Mouse (Mus musculus) forebrain, postnatal 0 days (tissue): ENCODE data around the gene Hscb. TPM values are rescaled to one million over a fixed set of nuclear protein-coding genes. Genes with fewer than 3 reads are reported as not detected.
"Not testable (repeated sequence)": the region's sequence is repeated elsewhere in the genome, so short reads cannot be mapped to it uniquely, and the experiment has no call there.

ENCODE experiments used
- ATAC-seq: fragments of 200-750 bp; cut with Nextera tagmentation; 2 replicates; pipeline ENCODE4 v1.8.0; 2017; ENCODE audit warnings: mild to moderate bottlenecking, moderate library complexity
- DNase-seq: peaks from one replicate; pipeline ENCODE4 v3.0.0-alpha.2; 2015
- H3K27ac ChIP-seq: fragments of 300-500 bp; sonication (generic); 2 replicates; pipeline ENCODE4 v1.5.1; 2014; ENCODE audit warnings: low read depth, mild to moderate bottlenecking, antibody characterized with exemption, low read length, moderate library complexity, mixed read lengths
- H3K27me3 ChIP-seq: fragments of 300-500 bp; sonication (generic); 2 replicates; pipeline ENCODE4 v1.6.1; 2014; ENCODE audit warnings: mild to moderate bottlenecking, low read length, mixed read lengths; ENCODE audit not compliant: insufficient read depth
- H3K36me3 ChIP-seq: fragments of 300-500 bp; sonication (generic); 2 replicates; pipeline ENCODE4 v1.6.1; 2014; ENCODE audit warnings: mild to moderate bottlenecking, moderate library complexity; ENCODE audit not compliant: insufficient read depth
- H3K4me1 ChIP-seq: fragments of 300-500 bp; sonication (generic); 2 replicates; pipeline ENCODE4 v1.6.1; 2014; ENCODE audit warnings: antibody characterized with exemption; ENCODE audit not compliant: insufficient read depth
- H3K4me2 ChIP-seq: fragments of 300-500 bp; sonication (generic); 2 replicates; pipeline ENCODE4 v1.6.1; 2014; ENCODE audit warnings: low read depth, mild to moderate bottlenecking, moderate library complexity
- H3K4me3 ChIP-seq: fragments of 300-500 bp; sonication (generic); 2 replicates; pipeline ENCODE4 v1.5.1; 2014; ENCODE audit warnings: low read depth, low read length, mixed read lengths
- H3K9ac ChIP-seq: fragments of 300-500 bp; sonication (generic); 2 replicates; pipeline ENCODE4 v1.6.1; 2014; ENCODE audit warnings: mild to moderate bottlenecking
- H3K9me3 ChIP-seq: fragments of 300-500 bp; sonication (generic); 2 replicates; pipeline ENCODE4 v1.6.1; 2016; ENCODE audit warnings: low read length
- CTCF ChIP-seq: sonication (generic); IDR thresholded peaks from 2 replicates; pipeline ENCODE4 v1.5.1; 2016; ENCODE audit warnings: antibody characterized with exemption, control low read depth, low read depth
- WGBS: fragments of 180-500 bp; shearing (Covaris S2); extraction: QIAGEN DNeasy Blood & Tissue Kit; methylation state at CpG from one replicate; pipeline ENCODE4 v1.1.7; 2014; 5-methylcytosine and 5-hydroxymethylcytosine counted together
- polyA plus RNA-seq: library from polyadenylated mRNA; unstranded; fragments of >200 nt; fragmentation: Nextera tagmentation; extraction: Ambion mirVana; gene quantifications from 2 replicates; pipeline ENCODE4 v1.2.1, GENCODE M21; 2015
- total RNA-seq: library from RNA; depleted of rRNA; stranded (reverse); fragments of >200 nt; gene quantifications from 2 replicates; pipeline ENCODE4 v1.2.3, GENCODE M21; 2014

Gene Hscb
- total and polyA plus RNA-seq, 2 experiments from 2014 or later: 10.8 to 11.9 TPM

GRCm38 (mm10) chr5:110857091-110857490, 17.5 kb upstream of the Hscb start:
- no peaks in the 10 kb centered on the region for H3K27me3 ChIP-seq
- H3K27ac ChIP-seq: no peak overlapping the region
- no peak overlapping the region for H3K4me3 ChIP-seq
- no peaks in the 10 kb centered on the region for H3K9me3 ChIP-seq
- ATAC-seq: no peak
- DNase-seq: no peak
- 89% methylated on average over 5 of the region's 5 CpGs for WGBS
- H3K36me3 ChIP-seq: no peaks in the 10 kb centered on the region
- no peak overlapping the region for H3K4me2 ChIP-seq
- H3K4me1 ChIP-seq: no peaks in the 10 kb centered on the region
- TF ChIP-seq CTCF: no peak
- no peak overlapping the region for H3K9ac ChIP-seq

DNA sequence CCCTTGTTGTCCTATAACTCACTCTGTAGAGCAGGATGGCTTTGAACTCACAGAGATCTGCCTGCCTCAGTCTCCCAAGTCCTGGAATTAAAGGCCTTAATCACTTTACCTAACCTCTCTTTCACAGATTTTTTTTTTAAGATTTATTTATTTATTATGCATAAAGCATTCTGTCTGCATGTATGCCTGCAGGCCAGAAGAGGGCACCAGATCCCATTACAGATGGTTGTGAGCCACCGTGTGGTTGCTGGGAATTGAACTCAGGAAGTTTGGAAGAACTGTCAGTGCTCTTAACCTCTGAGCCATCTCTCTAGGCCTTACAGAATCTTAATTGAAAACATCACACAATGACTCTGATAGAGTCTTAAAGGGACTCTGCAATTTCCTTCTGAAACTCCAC, 13.4 kb upstream of the Hscb start:
- Histone ChIP-seq H3K4me1 (no peaks in the 10 kb centered on the region), H3K27me3 (no peaks in the 10 kb centered on the region), H3K27ac (no peak overlapping the region), H3K9ac (no peak overlapping the region), H3K36me3 (no peaks in the 10 kb centered on the region), H3K4me2 (no peak overlapping the region), H3K4me3 (no peak overlapping the region), H3K9me3 (no peaks in the 10 kb centered on the region)
- 0 out of 2 replicates have a peak, but pooled peaks have one; percentile 10 for TF ChIP-seq CTCF
- no peak for DNase-seq
- ATAC-seq: no peak
- 94% methylated on average over 1 of the region's 1 CpGs for WGBS

DNA sequence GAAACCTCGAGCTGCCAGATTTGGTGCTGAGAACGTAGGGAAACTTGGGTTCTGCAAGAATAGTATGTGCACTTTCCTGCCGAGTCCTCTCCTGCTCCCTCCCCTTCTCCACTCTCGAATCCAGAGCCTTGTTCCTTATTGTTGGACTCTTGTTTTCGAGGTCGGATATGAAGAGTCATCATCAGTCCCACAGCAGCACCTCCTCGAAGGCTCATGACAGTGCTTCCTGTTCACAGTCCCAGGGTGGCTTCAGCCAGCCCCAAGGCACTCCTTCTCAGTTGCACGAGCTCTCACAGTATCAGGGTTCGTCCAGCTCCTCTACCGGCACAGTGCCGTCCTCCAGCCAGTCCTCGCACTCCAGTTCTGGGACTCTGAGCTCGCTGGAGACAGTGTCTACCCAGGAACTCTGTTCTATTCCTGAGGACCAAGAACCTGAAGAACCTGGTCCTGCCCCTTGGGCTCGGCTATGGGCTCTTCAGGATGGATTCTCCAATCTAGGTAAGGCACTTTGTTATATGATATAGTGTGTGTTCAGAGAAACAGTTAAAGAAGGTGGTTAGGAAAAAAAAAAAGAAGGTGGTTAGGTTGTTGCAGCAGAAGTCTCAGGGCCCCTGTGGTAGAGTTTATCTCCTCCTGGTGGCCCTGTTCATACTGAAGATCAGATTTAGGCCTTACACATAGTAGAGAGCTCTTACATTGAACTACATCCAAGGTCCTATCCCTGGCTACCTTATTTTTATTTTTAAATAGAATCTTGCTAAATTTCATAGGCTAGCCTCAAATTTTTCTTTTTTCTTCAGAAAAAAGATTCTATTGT, 1.7 kb upstream of the Hscb start:
- H3K4me2 ChIP-seq: no peak overlapping the region
- no peak overlapping the region for H3K27ac ChIP-seq
- 91% methylated on average over 14 of the region's 14 CpGs for WGBS
- no peak for DNase-seq
- peaks cover 11% of the 10 kb centered on the region; the same call in 1 of the 2 replicates for H3K4me1 ChIP-seq
- no peaks in the 10 kb centered on the region for H3K27me3 ChIP-seq
- H3K9me3 ChIP-seq: no peaks in the 10 kb centered on the region
- TF ChIP-seq CTCF: no peak
- H3K4me3 ChIP-seq: no peak overlapping the region
- no peaks in the 10 kb centered on the region for H3K36me3 ChIP-seq
- H3K9ac ChIP-seq: no peak overlapping the region
- no peak for ATAC-seq

GRCm38 (mm10) chr5:110840465-110840864, 888 bp upstream of the Hscb start:
- Histone ChIP-seq H3K9me3 (no peaks in the 10 kb centered on the region), H3K27ac (no peak overlapping the region), H3K4me3 (peak overlapping the region; percentile 60), H3K27me3 (no peaks in the 10 kb centered on the region), H3K9ac (no peak overlapping the region), H3K36me3 (no peaks in the 10 kb centered on the region), H3K4me2 (peak overlapping the region; percentile 81), H3K4me1 (peaks cover 11% of the 10 kb centered on the region; the same call in 1 of the 2 replicates)
- TF ChIP-seq CTCF: peak; percentile 55
- DNase-seq (peak; percentile 17), ATAC-seq (no peak)
- WGBS: 10% methylated on average over 4 of the region's 4 CpGs

GRCm38 (mm10) chr5:110839038-110839677, 419 bp downstream of the Hscb start:
- Histone ChIP-seq H3K9ac (peak overlapping the region; percentile 57), H3K27ac (0 out of 2 replicates have a peak overlapping the region, but pooled peaks have one; percentile 4), H3K4me2 (peak overlapping the region; percentile 81), H3K4me1 (peaks cover 11% of the 10 kb centered on the region; the same call in 1 of the 2 replicates), H3K36me3 (no peaks in the 10 kb centered on the region), H3K9me3 (no peaks in the 10 kb centered on the region), H3K27me3 (no peaks in the 10 kb centered on the region), H3K4me3 (peak overlapping the region; percentile 60)
- no peak for TF ChIP-seq CTCF
- peak; percentile 75 for ATAC-seq
- WGBS: 11% methylated on average over 28 of the region's 28 CpGs
- DNase-seq: no peak

DNA sequence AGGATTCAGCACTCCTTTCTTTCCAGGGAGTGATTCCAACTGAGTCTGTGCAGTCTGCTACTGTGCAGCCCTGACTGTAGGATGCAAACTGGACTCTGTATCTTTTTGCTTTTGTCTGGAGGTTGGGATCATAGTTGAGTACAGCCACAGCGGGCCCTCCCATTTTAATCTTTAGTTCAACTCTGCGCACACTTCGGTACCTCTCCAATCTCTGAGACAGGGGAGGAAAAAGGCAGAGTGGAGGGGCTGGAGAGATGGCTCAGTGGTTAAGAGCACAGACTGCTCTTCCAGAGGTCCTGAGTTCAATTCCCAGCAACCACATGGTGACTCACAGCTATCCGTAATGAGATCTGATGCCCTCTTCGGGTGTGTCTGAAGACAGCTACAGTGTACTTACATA, 1.6 kb downstream of the Hscb start:
- 91% methylated on average over 5 of the region's 5 CpGs for WGBS
- H3K36me3 ChIP-seq, H3K9me3 ChIP-seq, DNase-seq, H3K27ac ChIP-seq, H3K27me3 ChIP-seq, ATAC-seq, H3K4me2 ChIP-seq, H3K4me3 ChIP-seq, H3K9ac ChIP-seq: not testable (repeated sequence)
- peaks cover 11% of the 10 kb centered on the region; the same call in 1 of the 2 replicates for H3K4me1 ChIP-seq

GRCm38 (mm10) chr5:110835959-110836358, 3.6 kb downstream of the Hscb start:
- Histone ChIP-seq H3K36me3 (no peaks in the 10 kb centered on the region), H3K9me3 (no peaks in the 10 kb centered on the region), H3K4me3 (no peak overlapping the region), H3K9ac (no peak overlapping the region), H3K27me3 (no peaks in the 10 kb centered on the region), H3K27ac (no peak overlapping the region), H3K4me2 (no peak overlapping the region), H3K4me1 (peaks cover 11% of the 10 kb centered on the region; the same call in 1 of the 2 replicates)
- TF ChIP-seq CTCF: peak; percentile 81
- 30% methylated on average over 3 of the region's 3 CpGs for WGBS
- DNase-seq (peak; percentile 70), ATAC-seq (no peak)
